ENCODE assay signal across 8 mouse cellular contexts in genomic region chr7:45234333-45234841, GRCm38 (mm10). TPM values are rescaled to one million over a fixed set of nuclear protein-coding genes. Genes with fewer than 3 reads are reported as not detected.
A peak's percentile ranks its signal among the peaks of the same experiment; 100 is the strongest.
DNase-seq lines count a peak whose midpoint lies in the region; ATAC-seq lines count a peak whose summit lies in the region.

No protein-coding gene starts in this region.

- peak overlapping the region; percentile 46 for H3K9ac ChIP-seq in forebrain, embryonic 13.5 days
- H3K9ac ChIP-seq in liver, embryonic 11.5 days (ENCODE audit: low read depth, low read length), result no peak overlapping the region
- H3K9ac ChIP-seq in stomach, embryonic 15.5 days, result no peak overlapping the region

- WGBS in forebrain, embryonic 13.5 days, result 6% methylated on average over 29 of the region's 29 CpGs
- 29% methylated on average over 29 of the region's 29 CpGs for WGBS in liver, embryonic 11.5 days
- WGBS in stomach, embryonic 15.5 days, result 17% methylated on average over 29 of the region's 29 CpGs

- H3K4me2 ChIP-seq in forebrain, embryonic 13.5 days, result peak overlapping the region; percentile 49
- H3K4me2 ChIP-seq in liver, embryonic 11.5 days, result peak overlapping the region; percentile 60
- peak overlapping the region; percentile 44 for H3K4me2 ChIP-seq in stomach, embryonic 15.5 days

- DNase-seq in right cerebral cortex, adult 18-20 months, result peak; percentile 32
- no peak for DNase-seq in right cerebral cortex, postnatal 14 days
- peak; percentile 57 for DNase-seq in liver, embryonic 11.5 days (ENCODE audit: low spot score)
- no peak for DNase-seq in ovary, postnatal 36 days (ENCODE audit: low spot score)
- DNase-seq in cerebellum, adult 18-20 months, result no peak
- no peak for DNase-seq in Muller cell, postnatal 12 days (ENCODE audit: inconsistent ontology term)

- H3K27ac ChIP-seq in forebrain, embryonic 13.5 days, result peak overlapping the region; percentile 68
- no peak overlapping the region; the same call in 1 of the 2 replicates for H3K27ac ChIP-seq in liver, embryonic 11.5 days (ENCODE audit: low read depth, low read length)
- H3K27ac ChIP-seq in stomach, embryonic 15.5 days, result peak overlapping the region; percentile 54; the same call in 1 of the 2 replicates

- H3K27me3 ChIP-seq in forebrain, embryonic 13.5 days, result peaks cover 32% of the 10 kb centered on the region
- 0 out of 2 replicates have a peak, but pooled peaks cover 4% of the 10 kb centered on the region for H3K27me3 ChIP-seq in liver, embryonic 11.5 days (replicated peaks; ENCODE audit: control insufficient read depth, insufficient read depth, low read length)
- peaks cover 4% of the 10 kb centered on the region; the same call in 1 of the 2 replicates for H3K27me3 ChIP-seq in stomach, embryonic 15.5 days (replicated peaks)

- peaks cover 29% of the 10 kb centered on the region for H3K36me3 ChIP-seq in forebrain, embryonic 13.5 days (ENCODE audit: poor library complexity, severe bottlenecking)
- peaks cover 20% of the 10 kb centered on the region for H3K36me3 ChIP-seq in liver, embryonic 11.5 days (ENCODE audit: control insufficient read depth, insufficient read depth, low read length)
- H3K36me3 ChIP-seq in stomach, embryonic 15.5 days, result peaks cover 18% of the 10 kb centered on the region

- peak; percentile 37; the same call in 1 of the 2 replicates for ATAC-seq in forebrain, embryonic 13.5 days
- 0 out of 2 replicates have a peak, but pooled peaks have one; percentile 13 for ATAC-seq in liver, embryonic 11.5 days (replicated peaks; ENCODE audit: low FRiP score)
- ATAC-seq in stomach, embryonic 15.5 days (ENCODE audit: insufficient read depth, low FRiP score, low read depth), result peak; percentile 17; the same call in 1 of the 2 replicates

- H3K4me1 ChIP-seq in forebrain, embryonic 13.5 days, result peaks cover 35% of the 10 kb centered on the region
- H3K4me1 ChIP-seq in liver, embryonic 11.5 days (replicated peaks; ENCODE audit: control insufficient read depth, insufficient read depth, low read length), result peaks cover 29% of the 10 kb centered on the region
- peaks cover 27% of the 10 kb centered on the region for H3K4me1 ChIP-seq in stomach, embryonic 15.5 days

- no peaks in the 10 kb centered on the region for H3K9me3 ChIP-seq in forebrain, embryonic 13.5 days (replicated peaks)
- H3K9me3 ChIP-seq in liver, embryonic 11.5 days (ENCODE audit: control insufficient read depth, low read length), result no peaks in the 10 kb centered on the region
- no peaks in the 10 kb centered on the region for H3K9me3 ChIP-seq in stomach, embryonic 15.5 days

- H3K4me3 ChIP-seq in forebrain, embryonic 13.5 days, result no peak overlapping the region; the same call in 1 of the 2 replicates
- H3K4me3 ChIP-seq in liver, embryonic 11.5 days (ENCODE audit: low read depth, low read length), result peak overlapping the region; percentile 20
- peak overlapping the region; percentile 20 for H3K4me3 ChIP-seq in stomach, embryonic 15.5 days (replicated peaks)

RNA-seq across cellular contexts. Expression of gene Cd37, which starts 4.5 kb away (rescaled TPM):
- 0.96 and 1.3 TPM in 2 replicates for polyA plus RNA-seq in forebrain, embryonic 13.5 days (2015; fragmentation: Nextera tagmentation; extraction: Ambion mirVana)
- 14.4 and 19.5 TPM in 2 replicates for polyA plus RNA-seq in liver, embryonic 11.5 days (2014; fragmentation: Nextera tagmentation; extraction: Ambion mirVana)
- polyA plus RNA-seq in stomach, embryonic 15.5 days (2015; fragmentation: Nextera tagmentation; extraction: Ambion mirVana), result 4.2 and 7.1 TPM in 2 replicates

RNA-seq across cellular contexts. Expression of gene Slc6a16, which starts 6.5 kb away (rescaled TPM):
- 0.11 and 0.23 TPM in 2 replicates for polyA plus RNA-seq in forebrain, embryonic 13.5 days (2015; fragmentation: Nextera tagmentation; extraction: Ambion mirVana)
- 0.19 TPM in 1 of 2 replicates, not detected in the other for polyA plus RNA-seq in liver, embryonic 11.5 days (2014; fragmentation: Nextera tagmentation; extraction: Ambion mirVana)
- polyA plus RNA-seq in stomach, embryonic 15.5 days (2015; fragmentation: Nextera tagmentation; extraction: Ambion mirVana), result not detected in 2 replicates

RNA-seq across cellular contexts. Expression of gene Tead2, which starts 18.8 kb away (rescaled TPM):
- polyA plus RNA-seq in forebrain, embryonic 13.5 days (2015; fragmentation: Nextera tagmentation; extraction: Ambion mirVana), result 181 and 198 TPM in 2 replicates
- polyA plus RNA-seq in liver, embryonic 11.5 days (2014; fragmentation: Nextera tagmentation; extraction: Ambion mirVana), result 69.3 and 75.9 TPM in 2 replicates
- 123 and 141 TPM in 2 replicates for polyA plus RNA-seq in stomach, embryonic 15.5 days (2015; fragmentation: Nextera tagmentation; extraction: Ambion mirVana)

RNA-seq across cellular contexts. Expression of gene Dkkl1, which starts 22.4 kb away (rescaled TPM):
- 0.59 and 0.63 TPM in 2 replicates for polyA plus RNA-seq in forebrain, embryonic 13.5 days (2015; fragmentation: Nextera tagmentation; extraction: Ambion mirVana)
- 2.8 TPM in 2 replicates for polyA plus RNA-seq in liver, embryonic 11.5 days (2014; fragmentation: Nextera tagmentation; extraction: Ambion mirVana)
- polyA plus RNA-seq in stomach, embryonic 15.5 days (2015; fragmentation: Nextera tagmentation; extraction: Ambion mirVana), result 1.1 and 1.4 TPM in 2 replicates

RNA-seq across cellular contexts. Expression of gene Ccdc155, which starts 29.7 kb away (rescaled TPM):
- polyA plus RNA-seq in forebrain, embryonic 13.5 days (2015; fragmentation: Nextera tagmentation; extraction: Ambion mirVana), result 0.87 and 0.93 TPM in 2 replicates
- 0.17 and 0.53 TPM in 2 replicates for polyA plus RNA-seq in liver, embryonic 11.5 days (2014; fragmentation: Nextera tagmentation; extraction: Ambion mirVana)
- 0.55 and 0.64 TPM in 2 replicates for polyA plus RNA-seq in stomach, embryonic 15.5 days (2015; fragmentation: Nextera tagmentation; extraction: Ambion mirVana)

Comparison
In these comparisons a context has a peak if more than half of its experiments do, and no peak if none do; other contexts are left out.
1. DNase-seq: peak in right cerebral cortex, adult 18-20 months (single experiment) and liver, embryonic 11.5 days (single experiment); none in right cerebral cortex, postnatal 14 days (single experiment), ovary, postnatal 36 days (single experiment), cerebellum, adult 18-20 months (0 of 2) and Muller cell, postnatal 12 days (single experiment).
2. Peak in every context shown above with its lines, with median percentiles within 50 percentile points of each other: ATAC-seq and H3K4me2 ChIP-seq.